Mouse (Mus musculus): ENCODE data around the gene Phxr2. TPM values are rescaled to one million over a fixed set of nuclear protein-coding genes. Genes with fewer than 3 reads are reported as not detected.

Phxr2 gene
- total and polyA plus RNA-seq, 3 experiments: not detected

- Histone ChIP-seq H3K27me3 (ENCODE audit: insufficient read depth, low read length) (no peaks in the 10 kb centered on the region), H3K36me3 (replicated peaks) (peaks cover 52% of the 10 kb centered on the region), H3K9me3 (replicated peaks) (no peaks in the 10 kb centered on the region), H3K4me3 (ENCODE audit: low read depth, low read length) (no peak overlapping the region), H3K4me1 (ENCODE audit: insufficient read depth, low read depth, low read length) (no peaks in the 10 kb centered on the region)
- DNase-seq (ENCODE audit: low spot score): no peak
- TF ChIP-seq GATA1 (IDR thresholded peaks at IDR 0.05; ENCODE audit: borderline replicate concordance, low read length) (no peak), GATA2 (IDR thresholded peaks at IDR 0.05; ENCODE audit: borderline replicate concordance, low read depth, low read length) (no peak), CTCF (IDR thresholded peaks at IDR 0.05; ENCODE audit: low read depth, low read length) (no peak), POLR2AphosphoS5 (IDR thresholded peaks at IDR 0.05; ENCODE audit: insufficient replicate concordance, low read depth, low read length) (no peak)
- no peak for ATAC-seq (ENCODE audit: extremely low read depth, insufficient number of reproducible peaks, low FRiP score, poor library complexity, severe bottlenecking)
Observed at GRCm38 (mm10) chr10:99130611-99131010, 4.5 kb upstream of the Phxr2 start.

- Histone ChIP-seq H3K4me3 (ENCODE audit: low read depth, low read length) (no peak overlapping the region), H3K36me3 (replicated peaks) (peaks cover 47% of the 10 kb centered on the region), H3K27me3 (ENCODE audit: insufficient read depth, low read length) (no peaks in the 10 kb centered on the region), H3K4me1 (ENCODE audit: insufficient read depth, low read depth, low read length) (no peaks in the 10 kb centered on the region), H3K9me3 (replicated peaks) (no peaks in the 10 kb centered on the region)
- ATAC-seq (ENCODE audit: extremely low read depth, insufficient number of reproducible peaks, low FRiP score, poor library complexity, severe bottlenecking) (no peak), DNase-seq (ENCODE audit: low spot score) (no peak)
- TF ChIP-seq POLR2AphosphoS5 (IDR thresholded peaks at IDR 0.05; ENCODE audit: insufficient replicate concordance, low read depth, low read length) (no peak), GATA2 (IDR thresholded peaks at IDR 0.05; ENCODE audit: borderline replicate concordance, low read depth, low read length) (no peak), CTCF (IDR thresholded peaks at IDR 0.05; ENCODE audit: low read depth, low read length) (no peak), GATA1 (IDR thresholded peaks at IDR 0.05; ENCODE audit: borderline replicate concordance, low read length) (no peak), TAL1 (conservative IDR thresholded peaks at IDR 0.05; ENCODE audit: low read depth, low read length) (no peak)
Observed at GRCm38 (mm10) chr10:99127691-99128261, 1.7 kb upstream of the Phxr2 start.

DNA sequence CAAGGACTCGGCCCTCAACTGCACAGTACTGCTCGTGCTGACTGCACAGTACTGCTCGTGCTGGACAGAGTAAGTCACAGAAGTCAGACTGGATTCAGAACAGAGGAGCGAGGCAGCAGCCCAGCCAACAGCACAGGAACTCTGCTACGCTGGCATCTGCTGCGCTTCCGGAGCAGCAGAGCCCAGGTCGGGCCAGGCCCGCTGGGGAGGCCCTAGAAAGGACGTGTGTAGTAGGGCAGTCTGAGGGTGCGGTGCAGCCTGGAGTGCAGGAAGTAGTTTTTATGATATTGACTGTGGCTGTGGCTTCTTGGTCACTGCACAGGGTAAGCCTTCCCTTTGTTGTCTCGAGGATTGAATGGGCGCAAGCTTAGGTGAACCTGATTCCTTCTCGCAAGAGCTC is 829 bp upstream of the Phxr2 start:
- Histone ChIP-seq H3K9me3 (replicated peaks) (no peaks in the 10 kb centered on the region), H3K4me1 (ENCODE audit: insufficient read depth, low read depth, low read length) (no peaks in the 10 kb centered on the region), H3K36me3 (replicated peaks) (peaks cover 43% of the 10 kb centered on the region), H3K27me3 (ENCODE audit: insufficient read depth, low read length) (no peaks in the 10 kb centered on the region), H3K4me3 (ENCODE audit: low read depth, low read length) (no peak overlapping the region)
- TF ChIP-seq CTCF (IDR thresholded peaks at IDR 0.05; ENCODE audit: low read depth, low read length): no peak
- no peak for TF ChIP-seq POLR2AphosphoS5 (IDR thresholded peaks at IDR 0.05; ENCODE audit: insufficient replicate concordance, low read depth, low read length)
- TF ChIP-seq GATA1 (IDR thresholded peaks at IDR 0.05; ENCODE audit: borderline replicate concordance, low read length): no peak
- no peak for TF ChIP-seq GATA2 (IDR thresholded peaks at IDR 0.05; ENCODE audit: borderline replicate concordance, low read depth, low read length)
- TF ChIP-seq TAL1 (conservative IDR thresholded peaks at IDR 0.05; ENCODE audit: low read depth, low read length): no peak
- ATAC-seq (ENCODE audit: extremely low read depth, insufficient number of reproducible peaks, low FRiP score, poor library complexity, severe bottlenecking) (no peak), DNase-seq (ENCODE audit: low spot score) (no peak)

DNA sequence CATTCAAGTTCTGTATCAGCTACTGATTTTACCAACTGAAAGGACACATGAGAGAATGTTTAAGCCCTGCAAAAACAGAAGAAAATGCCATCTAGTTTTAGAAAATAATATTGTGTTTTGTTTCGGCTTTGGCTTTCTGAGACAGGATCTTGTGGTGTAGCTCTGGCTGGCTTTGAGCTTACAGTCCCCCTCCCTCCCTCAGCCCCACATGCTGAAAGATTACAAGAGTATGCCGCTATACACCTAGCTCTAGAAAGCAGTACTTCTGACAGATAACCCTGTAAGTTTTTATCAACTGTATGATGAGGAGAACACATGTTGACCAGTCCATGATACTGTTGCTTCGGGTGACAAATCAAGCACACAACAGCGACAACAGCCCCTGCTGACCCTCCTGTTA is 6.7 kb downstream of the Phxr2 start:
- TF ChIP-seq CTCF (IDR thresholded peaks at IDR 0.05; ENCODE audit: low read depth, low read length): no peak
- TF ChIP-seq GATA1 (IDR thresholded peaks at IDR 0.05; ENCODE audit: borderline replicate concordance, low read length): no peak
- TF ChIP-seq GATA2 (IDR thresholded peaks at IDR 0.05; ENCODE audit: borderline replicate concordance, low read depth, low read length): no peak
- TF ChIP-seq TAL1 (conservative IDR thresholded peaks at IDR 0.05; ENCODE audit: low read depth, low read length): no peak
- no peak for TF ChIP-seq POLR2AphosphoS5 (IDR thresholded peaks at IDR 0.05; ENCODE audit: insufficient replicate concordance, low read depth, low read length)
- no peak for ATAC-seq (ENCODE audit: extremely low read depth, insufficient number of reproducible peaks, low FRiP score, poor library complexity, severe bottlenecking)

GRCm38 (mm10) chr10:99118697-99119096 is 7.4 kb downstream of the Phxr2 start:
- no peak for DNase-seq (ENCODE audit: low spot score)
- no peak for ATAC-seq (ENCODE audit: extremely low read depth, insufficient number of reproducible peaks, low FRiP score, poor library complexity, severe bottlenecking)
- H3K9me3 ChIP-seq (replicated peaks): no peaks in the 10 kb centered on the region
- 0 out of 2 replicates have a peak, but pooled peaks cover 2% of the 10 kb centered on the region for H3K4me1 ChIP-seq (ENCODE audit: insufficient read depth, low read depth, low read length)
- no peaks in the 10 kb centered on the region for H3K27me3 ChIP-seq (ENCODE audit: insufficient read depth, low read length)
- peaks cover 6% of the 10 kb centered on the region for H3K36me3 ChIP-seq (replicated peaks)
- H3K4me3 ChIP-seq (ENCODE audit: low read depth, low read length): no peak overlapping the region
- TF ChIP-seq GATA1 (IDR thresholded peaks at IDR 0.05; ENCODE audit: borderline replicate concordance, low read length) (no peak), CTCF (IDR thresholded peaks at IDR 0.05; ENCODE audit: low read depth, low read length) (no peak), GATA2 (IDR thresholded peaks at IDR 0.05; ENCODE audit: borderline replicate concordance, low read depth, low read length) (no peak), POLR2AphosphoS5 (IDR thresholded peaks at IDR 0.05; ENCODE audit: insufficient replicate concordance, low read depth, low read length) (no peak), TAL1 (conservative IDR thresholded peaks at IDR 0.05; ENCODE audit: low read depth, low read length) (no peak)

More for the DNA sequence above, 6.7 kb downstream of the Phxr2 start:
- H3K4me3 ChIP-seq (ENCODE audit: low read depth, low read length): no peak overlapping the region
- DNase-seq (ENCODE audit: low spot score): no peak
- no peaks in the 10 kb centered on the region for H3K9me3 ChIP-seq (replicated peaks)
- H3K4me1 ChIP-seq (ENCODE audit: insufficient read depth, low read depth, low read length): 0 out of 2 replicates have a peak, but pooled peaks cover 2% of the 10 kb centered on the region
- H3K36me3 ChIP-seq (replicated peaks): peaks cover 6% of the 10 kb centered on the region
- no peaks in the 10 kb centered on the region for H3K27me3 ChIP-seq (ENCODE audit: insufficient read depth, low read length)

DNA sequence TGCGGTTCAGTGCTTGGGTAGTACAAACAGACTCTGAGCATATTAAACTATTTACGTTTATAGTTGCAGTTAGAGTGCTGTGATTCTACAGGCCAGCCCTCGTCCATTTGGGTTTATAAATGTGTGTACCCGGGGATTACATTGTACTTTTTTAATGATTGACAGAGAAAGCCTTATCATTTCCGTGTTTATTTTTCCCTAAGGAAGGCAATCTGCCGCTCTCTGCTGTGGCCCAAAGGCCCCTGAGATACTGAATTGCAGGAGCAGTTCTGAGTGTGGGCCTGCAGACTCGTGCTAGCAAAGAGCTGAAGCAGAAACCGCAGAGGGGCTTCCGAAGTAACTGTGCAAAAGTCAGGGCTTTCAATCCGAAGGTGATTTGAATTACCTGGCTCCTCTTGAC is 8.2 kb downstream of the Phxr2 start:
- Histone ChIP-seq H3K36me3 (replicated peaks) (peaks cover 8% of the 10 kb centered on the region), H3K4me1 (ENCODE audit: insufficient read depth, low read depth, low read length) (0 out of 2 replicates have a peak, but pooled peaks cover 2% of the 10 kb centered on the region), H3K27me3 (ENCODE audit: insufficient read depth, low read length) (no peaks in the 10 kb centered on the region), H3K9me3 (replicated peaks) (no peaks in the 10 kb centered on the region), H3K4me3 (ENCODE audit: low read depth, low read length) (no peak overlapping the region)
- DNase-seq (ENCODE audit: low spot score) (no peak), ATAC-seq (ENCODE audit: extremely low read depth, insufficient number of reproducible peaks, low FRiP score, poor library complexity, severe bottlenecking) (no peak)
- TF ChIP-seq POLR2AphosphoS5 (IDR thresholded peaks at IDR 0.05; ENCODE audit: insufficient replicate concordance, low read depth, low read length) (no peak), GATA1 (IDR thresholded peaks at IDR 0.05; ENCODE audit: borderline replicate concordance, low read length) (no peak), TAL1 (conservative IDR thresholded peaks at IDR 0.05; ENCODE audit: low read depth, low read length) (no peak), GATA2 (IDR thresholded peaks at IDR 0.05; ENCODE audit: borderline replicate concordance, low read depth, low read length) (no peak), CTCF (IDR thresholded peaks at IDR 0.05; ENCODE audit: low read depth, low read length) (no peak)
